Mouse (Mus musculus) hindlimb bud, embryonic 11.5 days (tissue): ENCODE data around the gene Agpat3.
A peak's percentile ranks its signal among the peaks of the same experiment; 100 is the strongest.

Experiments used
- DNase-seq: peaks from one replicate; pipeline ENCODE4 v3.0.0-alpha.2; 2012; ENCODE audit warnings: low read depth, low spot score; ENCODE audit errors: extremely low spot score

Agpat3 gene

GRCm38 (mm10) chr10:78298651-78299644, 53.3 kb downstream of the Agpat3 start:
- DNase-seq: no peak

GRCm38 (mm10) chr10:78297576-78298484, 54.5 kb downstream of the Agpat3 start:
- DNase-seq: no peak

- DNase-seq: no peak
Observed at GRCm38 (mm10) chr10:78296980-78297379, 55.3 kb downstream of the Agpat3 start.

- no peak for DNase-seq
Observed at GRCm38 (mm10) chr10:78296371-78296770, 55.9 kb downstream of the Agpat3 start.

- no peak for DNase-seq
Observed at GRCm38 (mm10) chr10:78293576-78293975, 58.7 kb downstream of the Agpat3 start.

- no peak for DNase-seq
Observed at GRCm38 (mm10) chr10:78292381-78292780, 59.9 kb downstream of the Agpat3 start.

- peak; percentile 44 for DNase-seq
Observed at GRCm38 (mm10) chr10:78290730-78291535, 61.4 kb downstream of the Agpat3 start.

- DNase-seq: no peak
Observed at GRCm38 (mm10) chr10:78288896-78289295, 63.4 kb downstream of the Agpat3 start.

- no peak for DNase-seq
Observed at GRCm38 (mm10) chr10:78288135-78288534, 64.2 kb downstream of the Agpat3 start.

GRCm38 (mm10) chr10:78287465-78288132, 64.7 kb downstream of the Agpat3 start:
- no peak for DNase-seq

GRCm38 (mm10) chr10:78285959-78286358, 66.3 kb downstream of the Agpat3 start:
- no peak for DNase-seq

GRCm38 (mm10) chr10:78285409-78285808, 66.9 kb downstream of the Agpat3 start:
- no peak for DNase-seq

GRCm38 (mm10) chr10:78284812-78285211, 67.5 kb downstream of the Agpat3 start:
- no peak for DNase-seq

GRCm38 (mm10) chr10:78282411-78282810, 69.9 kb downstream of the Agpat3 start:
- DNase-seq: no peak

GRCm38 (mm10) chr10:78280486-78280885, 71.8 kb downstream of the Agpat3 start:
- no peak for DNase-seq

- peak; percentile 31 for DNase-seq
Observed at GRCm38 (mm10) chr10:78279210-78279609, 73.1 kb downstream of the Agpat3 start.

GRCm38 (mm10) chr10:78277835-78278234, 74.5 kb downstream of the Agpat3 start:
- DNase-seq: no peak

- DNase-seq: no peak
Observed at GRCm38 (mm10) chr10:78276242-78276641, 76.0 kb downstream of the Agpat3 start.

GRCm38 (mm10) chr10:78272932-78273331, 79.4 kb downstream of the Agpat3 start:
- DNase-seq: no peak

GRCm38 (mm10) chr10:78265881-78266280, 86.4 kb downstream of the Agpat3 start:
- DNase-seq: no peak
